Mouse (Mus musculus) CD8-positive naive resting alpha-beta T cell, adult 2 months (primary cell): ENCODE measurements around the gene Thap4.
"Not testable (repeated sequence)": the region's sequence is repeated elsewhere in the genome, so short reads cannot be mapped to it uniquely, and the experiment has no call there.

ENCODE experiments used
- DNase-seq, 2 experiments: peaks; one replicate each; pipeline ENCODE4 v3.0.0; 2022; ENCODE audit warnings: low read depth in 2 of 2, low spot score in 2 of 2

Gene Thap4

GRCm38 (mm10) chr1:93692773-93693172 lies 61.9 kb downstream of the Thap4 start:
- no peak for DNase-seq

- DNase-seq, result no peak
Measured at GRCm38 (mm10) chr1:93691786-93692357, 62.8 kb downstream of the Thap4 start.

- no peak for DNase-seq
Measured at GRCm38 (mm10) chr1:93691106-93691505, 63.6 kb downstream of the Thap4 start.

GRCm38 (mm10) chr1:93689901-93690496 lies 64.7 kb downstream of the Thap4 start:
- no peak for DNase-seq

- DNase-seq, result no peak
Measured at GRCm38 (mm10) chr1:93688154-93688553, 66.5 kb downstream of the Thap4 start.

- no peak for DNase-seq
Measured at GRCm38 (mm10) chr1:93686961-93687320, 67.7 kb downstream of the Thap4 start.

- DNase-seq, result no peak
Measured at GRCm38 (mm10) chr1:93686245-93686960, 68.3 kb downstream of the Thap4 start.

GRCm38 (mm10) chr1:93685401-93686244 lies 69.0 kb downstream of the Thap4 start, which contains the start of gene Bok:
Gene Bok (plus strand): TSS chr1:93685660.
- DNase-seq, result no peak

- DNase-seq, result no peak
Measured at GRCm38 (mm10) chr1:93679889-93680568, 74.6 kb downstream of the Thap4 start.

- no peak for DNase-seq
Measured at GRCm38 (mm10) chr1:93678386-93678785, 76.3 kb downstream of the Thap4 start.

GRCm38 (mm10) chr1:93672682-93673081 lies 82.0 kb downstream of the Thap4 start:
- no peak for DNase-seq

- no peak for DNase-seq
Measured at GRCm38 (mm10) chr1:93669941-93670340, 84.7 kb downstream of the Thap4 start.

- DNase-seq, result peak; percentile 64 to 67
Measured at GRCm38 (mm10) chr1:93668791-93669548, 85.7 kb downstream of the Thap4 start.

- peak; percentile 31 to 55 for DNase-seq
Measured at GRCm38 (mm10) chr1:93667760-93668400, 86.8 kb downstream of the Thap4 start.

GRCm38 (mm10) chr1:93658559-93658958 lies 96.1 kb downstream of the Thap4 start, which contains the start of gene Stk25:
Gene Stk25 (minus strand): TSS chr1:93658659.
- DNase-seq, result not testable (repeated sequence)

GRCm38 (mm10) chr1:93657025-93657360 lies 97.7 kb downstream of the Thap4 start:
- DNase-seq, result no peak

GRCm38 (mm10) chr1:93656325-93657024 lies 98.2 kb downstream of the Thap4 start:
- no peak for DNase-seq

GRCm38 (mm10) chr1:93654798-93655197 lies 99.9 kb downstream of the Thap4 start:
- no peak for DNase-seq

GRCm38 (mm10) chr1:93654275-93654674 lies 100.4 kb downstream of the Thap4 start:
- DNase-seq, result no peak
